In the genomic region with DNA sequence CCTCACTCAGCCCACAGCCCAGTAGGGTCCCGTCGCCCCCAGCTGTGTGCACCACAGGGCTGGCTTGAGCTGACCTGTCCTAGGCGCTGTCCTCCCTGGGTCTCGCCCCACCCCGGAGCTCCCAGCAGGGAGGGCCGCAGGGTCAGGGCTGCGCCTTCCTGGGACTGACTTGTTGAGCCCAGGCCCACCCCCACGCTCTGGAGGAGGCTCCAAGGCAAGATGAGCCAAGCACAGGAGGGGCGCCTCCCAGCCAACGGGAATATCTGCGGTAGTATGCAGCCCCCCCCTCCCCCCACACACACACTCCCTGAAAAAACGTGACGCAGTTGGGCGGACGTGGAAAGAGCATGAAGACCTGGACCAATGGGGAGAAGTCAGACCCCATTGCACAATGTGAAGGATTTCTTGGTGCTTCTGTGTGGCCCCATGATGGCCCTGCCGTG, we compare ENCODE assay signal across 8 mouse cellular contexts. TPM values are rescaled to one million over a fixed set of nuclear protein-coding genes. Genes with fewer than 3 reads are reported as not detected.
DNase-seq lines count a peak whose midpoint lies in the region; ATAC-seq lines count a peak whose summit lies in the region.

No protein-coding gene starts in this region.

- peak overlapping the region; percentile 32; the same call in 1 of the 2 replicates for H3K4me2 ChIP-seq in embryonic facial prominence, embryonic 11.5 days (ENCODE audit: low read depth, low read length)
- peak overlapping the region; percentile 60 for H3K4me2 ChIP-seq in heart, embryonic 14.5 days (ENCODE audit: low read length)
- H3K4me2 ChIP-seq in limb, embryonic 15.5 days: peak overlapping the region; percentile 37
- peak overlapping the region; percentile 41 for H3K4me2 ChIP-seq in midbrain, embryonic 15.5 days

- H3K27me3 ChIP-seq in embryonic facial prominence, embryonic 11.5 days (ENCODE audit: control insufficient read depth, insufficient read depth, low read length): no peaks in the 10 kb centered on the region
- no peaks in the 10 kb centered on the region for H3K27me3 ChIP-seq in heart, embryonic 14.5 days (ENCODE audit: control insufficient read depth, insufficient read depth, low read length)
- no peaks in the 10 kb centered on the region for H3K27me3 ChIP-seq in limb, embryonic 15.5 days
- 0 out of 2 replicates have a peak, but pooled peaks cover 8% of the 10 kb centered on the region for H3K27me3 ChIP-seq in midbrain, embryonic 15.5 days (replicated peaks)

- no peaks in the 10 kb centered on the region for H3K36me3 ChIP-seq in embryonic facial prominence, embryonic 11.5 days (replicated peaks; ENCODE audit: control insufficient read depth, insufficient read depth, low read depth, low read length)
- no peaks in the 10 kb centered on the region for H3K36me3 ChIP-seq in heart, embryonic 14.5 days (ENCODE audit: control insufficient read depth, insufficient read depth, low read length)
- no peaks in the 10 kb centered on the region for H3K36me3 ChIP-seq in limb, embryonic 15.5 days
- no peaks in the 10 kb centered on the region for H3K36me3 ChIP-seq in midbrain, embryonic 15.5 days (replicated peaks)

- H3K27ac ChIP-seq in embryonic facial prominence, embryonic 11.5 days (replicated peaks; ENCODE audit: low read depth, low read length): no peak overlapping the region
- H3K27ac ChIP-seq in heart, embryonic 14.5 days (replicated peaks in 1 of 2; ENCODE audit: control insufficient read depth in 1 of 2, insufficient read depth in 1 of 2, low read depth in 2 of 2, low read length in 2 of 2): peak overlapping the region; percentile 93
- H3K27ac ChIP-seq in limb, embryonic 15.5 days: peak overlapping the region; percentile 54; the same call in 1 of the 2 replicates
- no peak overlapping the region for H3K27ac ChIP-seq in midbrain, embryonic 15.5 days

- no peaks in the 10 kb centered on the region for H3K4me1 ChIP-seq in embryonic facial prominence, embryonic 11.5 days (ENCODE audit: control insufficient read depth, insufficient read depth, low read length)
- H3K4me1 ChIP-seq in heart, embryonic 14.5 days (ENCODE audit: control insufficient read depth in 2 of 2, insufficient read depth in 2 of 2, low read length in 2 of 2): peaks cover 12 to 23% of the 10 kb centered on the region in 2 experiments
- H3K4me1 ChIP-seq in limb, embryonic 15.5 days: peaks cover 15% of the 10 kb centered on the region
- peaks cover 5% of the 10 kb centered on the region; the same call in 1 of the 2 replicates for H3K4me1 ChIP-seq in midbrain, embryonic 15.5 days

- WGBS in embryonic facial prominence, embryonic 11.5 days: 9% methylated on average over 16 of the region's 16 CpGs
- whole genome bisulfite sequencing in heart, embryonic 14.5 days: 8% methylated on average over 16 of the region's 16 CpGs
- WGBS in limb, embryonic 15.5 days: 15% methylated on average over 16 of the region's 16 CpGs
- 25% methylated on average over 16 of the region's 16 CpGs for WGBS in midbrain, embryonic 15.5 days

- H3K9ac ChIP-seq in embryonic facial prominence, embryonic 11.5 days (replicated peaks; ENCODE audit: low read length): peak overlapping the region; percentile 30
- peak overlapping the region; percentile 65 for H3K9ac ChIP-seq in heart, embryonic 14.5 days (ENCODE audit: low read length)
- H3K9ac ChIP-seq in limb, embryonic 15.5 days: no peak overlapping the region
- no peak overlapping the region for H3K9ac ChIP-seq in midbrain, embryonic 15.5 days

- intact Hi-C loops in left cerebral cortex, postnatal 36 days (cut with DNase I): no loop called here

- peak; percentile 88 for ATAC-seq in embryonic facial prominence, embryonic 11.5 days (replicated peaks; ENCODE audit: insufficient number of reproducible peaks, low FRiP score, low TSS enrichment, low read depth)
- peak; percentile 79 for ATAC-seq in heart, embryonic 14.5 days (ENCODE audit: insufficient number of reproducible peaks, insufficient read depth, low FRiP score, low read depth)
- peak; percentile 61; the same call in 1 of the 2 replicates for ATAC-seq in limb, embryonic 15.5 days (ENCODE audit: insufficient number of reproducible peaks, low FRiP score, low TSS enrichment, low read depth)
- 0 out of 2 replicates have a peak, but pooled peaks have one; percentile 17 for ATAC-seq in midbrain, embryonic 15.5 days (replicated peaks)
- no peak for ATAC-seq in inflammation-experienced regulatory T-cells, adult 6 months

- DNase-seq in ZHBTc4 (ENCODE audit: low read depth, low spot score): peak; percentile 95
- peak; percentile 57 for DNase-seq in embryonic facial prominence, embryonic 11.5 days (ENCODE audit: low spot score)
- peak; percentile 92 for DNase-seq in yolk sac, embryonic 10.5 days (ENCODE audit: low spot score)
- DNase-seq in left cerebral cortex, postnatal 36 days (ENCODE audit: low spot score in 2 of 2): no peak

- H3K9me3 ChIP-seq in embryonic facial prominence, embryonic 11.5 days (replicated peaks; ENCODE audit: control insufficient read depth, low read length): no peaks in the 10 kb centered on the region
- no peaks in the 10 kb centered on the region for H3K9me3 ChIP-seq in heart, embryonic 14.5 days (ENCODE audit: control insufficient read depth, low read length)
- H3K9me3 ChIP-seq in limb, embryonic 15.5 days: no peaks in the 10 kb centered on the region
- no peaks in the 10 kb centered on the region for H3K9me3 ChIP-seq in midbrain, embryonic 15.5 days

- H3K4me3 ChIP-seq in embryonic facial prominence, embryonic 11.5 days (ENCODE audit: low read depth, low read length): no peak overlapping the region
- H3K4me3 ChIP-seq in heart, embryonic 14.5 days (ENCODE audit: control insufficient read depth in 1 of 2, insufficient read depth in 1 of 2, low read depth in 1 of 2, low read length in 2 of 2): peak overlapping the region; percentile 18 to 19; a peak in 3 of 4 replicates
- peak overlapping the region; percentile 9; the same call in 1 of the 2 replicates for H3K4me3 ChIP-seq in limb, embryonic 15.5 days
- H3K4me3 ChIP-seq in midbrain, embryonic 15.5 days: peak overlapping the region; percentile 18

RNA-seq across cellular contexts. Expression of a gene that starts 51.8 kb away (rescaled TPM):
- polyA plus RNA-seq in embryonic facial prominence, embryonic 11.5 days (2014; fragmentation: Nextera tagmentation; extraction: Ambion mirVana): not detected in 2 replicates
- polyA plus RNA-seq in heart, embryonic 14.5 days (2014; fragmentation: Nextera tagmentation; extraction: Ambion mirVana): not detected in 2 replicates
- polyA plus RNA-seq in limb, embryonic 15.5 days (2015; fragmentation: Nextera tagmentation; extraction: Ambion mirVana): not detected in 2 replicates
- not detected in 2 replicates for polyA plus RNA-seq in midbrain, embryonic 15.5 days (2015; fragmentation: Nextera tagmentation; extraction: Ambion mirVana)
- not detected for polyA plus RNA-seq in inflammation-experienced regulatory T-cells, adult 6 months (2017; shearing (Covaris generic))
- total RNA-seq in left cerebral cortex, postnatal 36 days (2021): not detected

RNA-seq across cellular contexts. Expression of a gene that starts 58.1 kb away (rescaled TPM):
- polyA plus RNA-seq in embryonic facial prominence, embryonic 11.5 days (2014; fragmentation: Nextera tagmentation; extraction: Ambion mirVana): 78.9 and 88.0 TPM in 2 replicates
- polyA plus RNA-seq in heart, embryonic 14.5 days (2014; fragmentation: Nextera tagmentation; extraction: Ambion mirVana): 41.2 and 47.8 TPM in 2 replicates
- 52.4 and 60.3 TPM in 2 replicates for polyA plus RNA-seq in limb, embryonic 15.5 days (2015; fragmentation: Nextera tagmentation; extraction: Ambion mirVana)
- 37.7 and 39.4 TPM in 2 replicates for polyA plus RNA-seq in midbrain, embryonic 15.5 days (2015; fragmentation: Nextera tagmentation; extraction: Ambion mirVana)
- 10 to 100 TPM; 48.5 to 64.8 (median 62.2) TPM for polyA plus RNA-seq in inflammation-experienced regulatory T-cells, adult 6 months (2017; shearing (Covaris generic))
- total RNA-seq in left cerebral cortex, postnatal 36 days (2021): 10 to 100 TPM; 50.0 to 54.8 TPM

Comparison
In these comparisons a context has a peak if more than half of its experiments do, and no peak if none do; other contexts are left out.
1. DNase-seq: peak in ZHBTc4 (single experiment), embryonic facial prominence, embryonic 11.5 days (single experiment) and yolk sac, embryonic 10.5 days (single experiment); none in left cerebral cortex, postnatal 36 days (0 of 2).
2. H3K27ac ChIP-seq: peak in heart, embryonic 14.5 days (2 of 2) and limb, embryonic 15.5 days (single experiment); none in embryonic facial prominence, embryonic 11.5 days (single experiment) and midbrain, embryonic 15.5 days (single experiment).
3. H3K9ac ChIP-seq: peak in embryonic facial prominence, embryonic 11.5 days (single experiment) and heart, embryonic 14.5 days (single experiment); none in limb, embryonic 15.5 days (single experiment) and midbrain, embryonic 15.5 days (single experiment).
4. Peak in every context shown above with its lines, with median percentiles within 50 percentile points of each other: H3K4me2 ChIP-seq.